Mouse (Mus musculus): ENCODE data around the gene Abca6.

- TF ChIP-seq CTCF (IDR thresholded peaks at IDR 0.05; ENCODE audit: control insufficient read depth, insufficient read depth, insufficient read length) (no peak), USF1 (IDR thresholded peaks at IDR 0.05; ENCODE audit: low read depth) (no peak), MYOD1 (IDR thresholded peaks at IDR 0.05; ENCODE audit: control insufficient read depth, insufficient read length, low read depth) (no peak), MAX (IDR thresholded peaks at IDR 0.05) (no peak), MYOG (IDR thresholded peaks at IDR 0.05; ENCODE audit: control insufficient read depth, extremely low read depth, insufficient read length) (no peak)
These were observed 83.9 kb downstream of the Abca6 start, which contains the start of gene Abca9 for GRCm38 (mm10) chr11:110167459-110168251.

Measured in C2C12 (cell line).